Comparison of ENCODE assay signal across 15 mouse cellular contexts in the genomic region with DNA sequence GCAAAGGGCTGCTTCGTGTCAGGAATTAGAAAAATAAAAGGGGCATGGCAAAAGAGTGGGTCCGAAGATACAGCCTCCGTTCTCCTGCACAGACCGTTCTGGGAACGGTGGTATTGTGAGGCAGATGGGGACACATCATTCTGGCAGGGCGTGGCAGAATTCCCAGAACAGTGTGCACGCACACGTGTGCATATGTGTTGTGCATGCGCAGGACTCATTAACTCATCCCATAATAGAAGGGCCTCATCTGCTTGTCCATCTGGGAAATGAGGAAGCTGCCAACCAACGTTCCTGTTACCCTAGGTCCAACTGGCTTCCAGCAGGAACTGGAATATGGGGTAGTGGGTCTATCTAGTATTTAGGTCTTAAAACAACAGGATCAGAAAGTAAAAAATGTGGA.
A peak's percentile ranks its signal among the peaks of the same experiment; 100 is the strongest.
DNase-seq lines count a peak whose midpoint lies in the region; ATAC-seq and TF ChIP-seq lines count a peak whose summit lies in the region.
"Had no signal": no experiment of that assay in that cellular context is flagged by ENCODE, and none has a peak within 500 bp of the region (broad histone marks: within the 10 kb centered on the region; RNA-seq: fewer than 3 reads in every experiment).

No protein-coding gene starts in this region.

- TF ChIP-seq POLR2A in brain, embryonic 14.5 days (IDR thresholded peaks at IDR 0.05; ENCODE audit: borderline replicate concordance, extremely low read depth, insufficient read depth, insufficient read length, poor library complexity, severe bottlenecking) = no peak

- WGBS in intestine, embryonic 15.5 days = 77% methylated on average over 10 of the region's 10 CpGs

- H3K9ac ChIP-seq in intestine, embryonic 15.5 days = no peak overlapping the region
- H3K9ac ChIP-seq: embryonic facial prominence, embryonic 12.5 days; heart, embryonic 13.5 days; limb, embryonic 15.5 days; neural tube, embryonic 12.5 days had no signal

- no peaks in the 10 kb centered on the region for H3K27me3 ChIP-seq in intestine, embryonic 15.5 days (replicated peaks)
- H3K27me3 ChIP-seq: embryonic facial prominence, embryonic 12.5 days; neural tube, embryonic 12.5 days had no signal

- H3K4me1 ChIP-seq in intestine, embryonic 15.5 days (replicated peaks) = no peaks in the 10 kb centered on the region

- no peaks in the 10 kb centered on the region for H3K36me3 ChIP-seq in intestine, embryonic 15.5 days
- H3K36me3 ChIP-seq: embryonic facial prominence, embryonic 12.5 days; heart, embryonic 13.5 days; limb, embryonic 15.5 days; midbrain, embryonic 10.5 days; neural tube, embryonic 12.5 days had no signal

- TF ChIP-seq CTCF in brain, embryonic 14.5 days (IDR thresholded peaks at IDR 0.05; ENCODE audit: borderline replicate concordance, extremely low read depth, insufficient read depth, insufficient read length) = no peak

- no peak for ATAC-seq in intestine, embryonic 15.5 days

- no peak overlapping the region for H3K4me2 ChIP-seq in intestine, embryonic 15.5 days (replicated peaks)
- H3K4me2 ChIP-seq: embryonic facial prominence, embryonic 12.5 days; heart, embryonic 13.5 days; limb, embryonic 15.5 days; neural tube, embryonic 12.5 days had no signal

- H3K4me3 ChIP-seq in intestine, embryonic 15.5 days (replicated peaks) = no peak overlapping the region
- H3K4me3 ChIP-seq: embryonic facial prominence, embryonic 12.5 days; heart, embryonic 13.5 days; limb, embryonic 15.5 days; midbrain, embryonic 10.5 days; neural tube, embryonic 12.5 days had no signal

- H3K9me3 ChIP-seq in intestine, embryonic 15.5 days = no peaks in the 10 kb centered on the region
- H3K9me3 ChIP-seq: embryonic facial prominence, embryonic 12.5 days; heart, embryonic 13.5 days; limb, embryonic 15.5 days; midbrain, embryonic 10.5 days; neural tube, embryonic 12.5 days had no signal

- no peak overlapping the region for H3K27ac ChIP-seq in intestine, embryonic 15.5 days
- H3K27ac ChIP-seq: embryonic facial prominence, embryonic 12.5 days; heart, embryonic 13.5 days; limb, embryonic 15.5 days; midbrain, embryonic 10.5 days; neural tube, embryonic 12.5 days had no signal

- peak; percentile 56 to 74 for DNase-seq in cerebellum, postnatal 14 days
- no peak for DNase-seq in cerebellum, adult 11 months
- peak; percentile 86 for DNase-seq in brain, embryonic 14.5 days (ENCODE audit: low read depth)
- peak; percentile 70 for DNase-seq in layer of hippocampus, adult 9-10 months (ENCODE audit: low spot score)
- peak; percentile 60 for DNase-seq in right cerebral cortex, adult 18-20 months
- DNase-seq in adipocyte (ENCODE audit: low spot score) = no peak
- DNase-seq in spleen, adult 18-20 months = no peak
- DNase-seq: cerebellum, adult 9-10 months; kidney, postnatal 36 days had no signal

Comparison
In these comparisons a context has a peak if more than half of its experiments do, and no peak if none do; other contexts are left out.
1. DNase-seq: peak in cerebellum, postnatal 14 days (2 of 2), brain, embryonic 14.5 days (single experiment), layer of hippocampus, adult 9-10 months (single experiment) and right cerebral cortex, adult 18-20 months (single experiment); none in cerebellum, adult 11 months (single experiment), adipocyte (single experiment) and spleen, adult 18-20 months (0 of 2).